Mouse (Mus musculus) MEL (cell line): ENCODE data around the gene 1520401A03Rik. TPM values are rescaled to one million over a fixed set of nuclear protein-coding genes. Genes with fewer than 3 reads are reported as not detected.

Experiments used
- DNase-seq: peaks from one replicate; pipeline ENCODE4 v3.0.0; 2011; ENCODE audit warnings: low read depth, low spot score
- H3K27ac ChIP-seq: 2 replicates; pipeline ENCODE4 v1.5.1; 2012; ENCODE audit warnings: low read depth, mild to moderate bottlenecking, control low read depth, low read length, moderate library complexity; ENCODE audit not compliant: control insufficient read depth
- H3K27me3 ChIP-seq, 2 experiments: fragments of 150-350 bp in 1 of 2; sonication (generic) in 1 of 2; 2 replicates each; pipeline ENCODE4 v1.6.1; 2012; ENCODE audit warnings: low read length in 2 of 2, mild to moderate bottlenecking in 2 of 2, improper control_type of control experiment in 1 of 2, moderate library complexity in 1 of 2; ENCODE audit not compliant: insufficient read depth in 2 of 2, control insufficient read depth in 1 of 2
- H3K36me3 ChIP-seq, 2 experiments: 2 replicates each; pipeline ENCODE4 v1.6.1; 2012 to 2014; ENCODE audit warnings: low read length in 2 of 2, improper control_type of control experiment in 1 of 2, inconsistent platforms in 1 of 2, mild to moderate bottlenecking in 1 of 2; ENCODE audit not compliant: insufficient read depth in 2 of 2, control insufficient read depth in 1 of 2
- H3K4me1 ChIP-seq, 2 experiments: fragments of 150-350 bp in 1 of 2; sonication (generic) in 1 of 2; 2 replicates each; pipeline ENCODE4 v1.6.1; 2012; ENCODE audit warnings: low read length in 2 of 2, improper control_type of control experiment in 1 of 2, mild to moderate bottlenecking in 1 of 2; ENCODE audit not compliant: insufficient read depth in 2 of 2, control insufficient read depth in 1 of 2
- H3K4me3 ChIP-seq, 2 experiments: fragments of 150-350 bp in 1 of 2; sonication (generic) in 1 of 2; 2 replicates each; pipeline ENCODE4 v1.5.1; 2012; ENCODE audit warnings: low read depth in 2 of 2, low read length in 2 of 2, mild to moderate bottlenecking in 2 of 2, moderate library complexity in 2 of 2, control low read depth in 1 of 2, improper control_type of control experiment in 1 of 2; ENCODE audit not compliant: control insufficient read depth in 1 of 2, insufficient read depth in 1 of 2
- H3K79me2 ChIP-seq: 2 replicates; pipeline ENCODE4 v1.6.1; 2012; ENCODE audit warnings: mild to moderate bottlenecking, low read length, moderate library complexity; ENCODE audit not compliant: control insufficient read depth, poor library complexity, insufficient read depth
- H3K9ac ChIP-seq: 2 replicates; pipeline ENCODE4 v1.6.1; 2012; ENCODE audit warnings: low read depth, mild to moderate bottlenecking, control low read depth, low read length, moderate library complexity; ENCODE audit not compliant: control insufficient read depth, poor library complexity, severe bottlenecking
- H3K9me3 ChIP-seq: fragments of 150-350 bp; sonication (generic); replicated peaks from 2 replicates; pipeline ENCODE4 v1.6.1; 2012; ENCODE audit warnings: mild to moderate bottlenecking, low read length, improper control_type of control experiment, moderate library complexity; ENCODE audit not compliant: insufficient read depth
- BHLHE40 ChIP-seq: IDR thresholded peaks from 2 replicates; pipeline ENCODE4 v1.6.1; 2012; ENCODE audit warnings: low read depth, mild to moderate bottlenecking, inconsistent platforms, low read length, improper control_type of control experiment, borderline replicate concordance
- CHD1 ChIP-seq: IDR thresholded peaks from 2 replicates; pipeline ENCODE4 v1.6.1; 2012; ENCODE audit warnings: low read depth, mild to moderate bottlenecking, inconsistent platforms, low read length, improper control_type of control experiment
- CHD2 ChIP-seq: IDR thresholded peaks from 2 replicates; pipeline ENCODE4 v1.6.1; 2011; ENCODE audit warnings: low read length, improper control_type of control experiment
- E2F4 ChIP-seq: IDR thresholded peaks from 2 replicates; pipeline ENCODE4 v1.6.1; 2011; ENCODE audit warnings: low read depth, low read length, improper control_type of control experiment, borderline replicate concordance
- ELF1 ChIP-seq: IDR thresholded peaks from 2 replicates; pipeline ENCODE4 v1.6.1; 2014; ENCODE audit warnings: low read depth, mild to moderate bottlenecking, inconsistent platforms, low read length, improper control_type of control experiment, moderate library complexity
- GABPA ChIP-seq: IDR thresholded peaks from 2 replicates; pipeline ENCODE4 v1.6.1; 2012; ENCODE audit warnings: low read depth, mild to moderate bottlenecking, inconsistent platforms, low read length, improper control_type of control experiment, moderate library complexity
- GATA1 ChIP-seq: IDR thresholded peaks from 2 replicates; pipeline ENCODE4 v1.6.1; 2011; ENCODE audit warnings: low read depth, low read length, improper control_type of control experiment
- HCFC1 ChIP-seq: IDR thresholded peaks from 2 replicates; pipeline ENCODE4 v1.6.1; 2012; ENCODE audit warnings: low read depth, mild to moderate bottlenecking, inconsistent platforms, low read length, improper control_type of control experiment, moderate library complexity
- JUND ChIP-seq: IDR thresholded peaks from 2 replicates; pipeline ENCODE4 v1.6.1; 2011; ENCODE audit warnings: low read depth, mild to moderate bottlenecking, improper control_type of control experiment, low read length
- KAT2A ChIP-seq: conservative IDR thresholded peaks from 2 replicates; pipeline ENCODE4 v1.6.1; 2012; ENCODE audit warnings: low read depth, low read length, improper control_type of control experiment, inconsistent platforms
- MAFK ChIP-seq: IDR thresholded peaks from 2 replicates; pipeline ENCODE4 v1.6.1; 2011; ENCODE audit warnings: low read depth, mild to moderate bottlenecking, low read length, improper control_type of control experiment, borderline replicate concordance
- MAX ChIP-seq: IDR thresholded peaks from 2 replicates; pipeline ENCODE4 v1.6.1; 2011; ENCODE audit warnings: low read length, improper control_type of control experiment
- MAZ ChIP-seq: IDR thresholded peaks from 2 replicates; pipeline ENCODE4 v1.6.1; 2012; ENCODE audit warnings: low read depth, mild to moderate bottlenecking, inconsistent platforms, low read length, improper control_type of control experiment
- MEF2A ChIP-seq: IDR thresholded peaks from 2 replicates; pipeline ENCODE4 v1.6.1; 2014; ENCODE audit warnings: low read depth, mild to moderate bottlenecking, inconsistent platforms, low read length, improper control_type of control experiment; ENCODE audit not compliant: poor library complexity, insufficient replicate concordance, severe bottlenecking; ENCODE audit errors: extremely low read depth
- MXI1 ChIP-seq: IDR thresholded peaks from 2 replicates; pipeline ENCODE4 v1.6.1; 2011; ENCODE audit warnings: mild to moderate bottlenecking, low read depth, low read length, improper control_type of control experiment
- MYB ChIP-seq: IDR thresholded peaks from 2 replicates; pipeline ENCODE4 v1.6.1; 2011; ENCODE audit warnings: mild to moderate bottlenecking, low read depth, low read length, improper control_type of control experiment
- MYC ChIP-seq: IDR thresholded peaks from 2 replicates; pipeline ENCODE4 v1.6.1; 2011; ENCODE audit warnings: low read depth, mild to moderate bottlenecking, low read length, improper control_type of control experiment, moderate library complexity
- NELFE ChIP-seq: IDR thresholded peaks from 2 replicates; pipeline ENCODE4 v1.6.1; 2011; ENCODE audit warnings: low read depth, low read length, improper control_type of control experiment
- NRF1 ChIP-seq: IDR thresholded peaks from 2 replicates; pipeline ENCODE4 v1.6.1; 2014; ENCODE audit warnings: low read depth, mild to moderate bottlenecking, inconsistent platforms, low read length, improper control_type of control experiment, moderate library complexity; ENCODE audit not compliant: poor library complexity, insufficient read depth, severe bottlenecking
- POLR2A ChIP-seq, 2 experiments: IDR thresholded peaks; 2 replicates each; pipeline ENCODE4 v1.6.1; 2011 to 2012; ENCODE audit warnings: low read length in 2 of 2, mild to moderate bottlenecking in 2 of 2, control low read depth in 1 of 2, improper control_type of control experiment in 1 of 2, low read depth in 1 of 2, moderate library complexity in 1 of 2; ENCODE audit not compliant: control insufficient read depth in 1 of 2, insufficient read depth in 1 of 2, poor library complexity in 1 of 2
- POLR2AphosphoS2 ChIP-seq: IDR thresholded peaks from 2 replicates; pipeline ENCODE4 v1.6.1; 2011; ENCODE audit warnings: low read length, improper control_type of control experiment
- POLR2AphosphoS5 ChIP-seq: IDR thresholded peaks from 2 replicates; pipeline ENCODE4 v1.6.1; 2012; ENCODE audit warnings: low read depth, borderline replicate concordance, mild to moderate bottlenecking, inconsistent platforms, low read length, moderate library complexity, mixed read lengths
- RAD21 ChIP-seq: IDR thresholded peaks from 2 replicates; pipeline ENCODE4 v1.6.1; 2011; ENCODE audit warnings: mild to moderate bottlenecking, low read depth, low read length, improper control_type of control experiment
- SIN3A ChIP-seq: IDR thresholded peaks from 2 replicates; pipeline ENCODE4 v1.6.1; 2012; ENCODE audit warnings: low read length, improper control_type of control experiment, inconsistent platforms
- SMC3 ChIP-seq: IDR thresholded peaks from 2 replicates; pipeline ENCODE4 v1.6.1; 2011; ENCODE audit warnings: low read depth, low read length, improper control_type of control experiment
- TBP ChIP-seq: IDR thresholded peaks from 2 replicates; pipeline ENCODE4 v1.8.0; 2011; ENCODE audit warnings: low read depth, low read length, improper control_type of control experiment
- TCF12 ChIP-seq: IDR thresholded peaks from 2 replicates; pipeline ENCODE4 v1.6.1; 2014; ENCODE audit warnings: low read depth, mild to moderate bottlenecking, inconsistent platforms, low read length, improper control_type of control experiment, moderate library complexity
- USF1 ChIP-seq: IDR thresholded peaks from 2 replicates; pipeline ENCODE4 v1.6.1; 2014; ENCODE audit warnings: low read depth, mild to moderate bottlenecking, inconsistent platforms, low read length, improper control_type of control experiment, moderate library complexity
- USF2 ChIP-seq, 2 experiments: IDR thresholded peaks; 2 replicates each; pipeline ENCODE4 v1.6.1; 2011 to 2012; ENCODE audit warnings: improper control_type of control experiment in 2 of 2, low read length in 2 of 2, borderline replicate concordance in 1 of 2, inconsistent platforms in 1 of 2, low read depth in 1 of 2, mild to moderate bottlenecking in 1 of 2; ENCODE audit not compliant: insufficient read depth in 1 of 2
- ZC3H11A ChIP-seq: IDR thresholded peaks from 2 replicates; pipeline ENCODE4 v1.6.1; 2012; ENCODE audit warnings: low read depth, mild to moderate bottlenecking, inconsistent platforms, low read length, improper control_type of control experiment
- ZKSCAN1 ChIP-seq: IDR thresholded peaks from 2 replicates; pipeline ENCODE4 v1.6.1; 2012; ENCODE audit warnings: low read depth, mild to moderate bottlenecking, inconsistent platforms, low read length, improper control_type of control experiment, moderate library complexity
- ZMIZ1 ChIP-seq: IDR thresholded peaks from 2 replicates; pipeline ENCODE4 v1.6.1; 2012; ENCODE audit warnings: low read depth, mild to moderate bottlenecking, inconsistent platforms, low read length, improper control_type of control experiment, moderate library complexity
- polyA plus RNA-seq, 2 experiments: library from polyadenylated mRNA; stranded (reverse) in 1 of 2; unstranded in 1 of 2; fragments of >175 nt in 1 of 2; fragments of >200 nt in 1 of 2; gene quantifications; 2 replicates each; pipeline versions ENCODE4 v1.2.1 to v1.2.4; 2012; ENCODE audit warnings: low replicate concordance in 2 of 2, low read depth in 1 of 2; ENCODE audit not compliant: insufficient read length in 2 of 2, insufficient read depth in 1 of 2, missing spikeins in 1 of 2
- total RNA-seq: library from RNA; depleted of rRNA; stranded (reverse); fragments of 300-350 nt; gene quantifications from 2 replicates; pipeline ENCODE4 v1.2.3, GENCODE M21; 2012

1520401A03Rik gene
- total and polyA plus RNA-seq, 3 experiments, result not detected

- H3K9ac ChIP-seq, result peak within 1 kb of the TSS; percentile 77
- peak; percentile 98 for DNase-seq
- peaks cover 0 to 17% of the 10 kb centered on the region in 2 experiments for H3K4me1 ChIP-seq
- H3K36me3 ChIP-seq, result peaks cover 0 to 15% of the 10 kb centered on the region in 2 experiments; a peak in 2 of 4 replicates
- TF ChIP-seq E2F4 (no peak), USF2 (IDR thresholded peaks at IDR 0.05; ENCODE audit: borderline replicate concordance in 1 of 2, insufficient read depth in 1 of 2, low read depth in 1 of 2, low read length in 2 of 2) (no peak), NRF1 (peak; percentile 71), RAD21 (no peak), POLR2AphosphoS5 (peak; percentile 75; the same call in 1 of the 2 replicates), MAFK (no peak), ELF1 (peak; percentile 84), MYC (peak; percentile 95), JUND (no peak), NELFE (peak; percentile 73), GABPA (no peak), MXI1 (peak; percentile 80), TCF12 (0 out of 2 replicates have a peak, but pooled peaks have one; percentile 27), KAT2A (peak; percentile 90), BHLHE40 (no peak; the same call in 1 of the 2 replicates), SIN3A (peak; percentile 92), MAZ (no peak), MYB (no peak), ZKSCAN1 (no peak), CHD1 (no peak), ZC3H11A (no peak), SMC3 (no peak), MEF2A (no peak), POLR2A (IDR thresholded peaks at IDR 0.05; ENCODE audit: control insufficient read depth in 1 of 2, insufficient read depth in 1 of 2, low read depth in 1 of 2, low read length in 2 of 2, poor library complexity in 1 of 2) (peak in 1 of 2 experiments; percentile 92; a peak in 2 of 4 replicates), TBP (peak; percentile 72), HCFC1 (peak; percentile 97), ZMIZ1 (peak; percentile 32), USF1 (peak; percentile 95), GATA1 (peak; percentile 47), MAX (peak; percentile 76), POLR2AphosphoS2 (peak; percentile 55), CHD2 (peak; percentile 85)
- TF ChIP-seq, all 39 proteins: peak for 18
- Histone ChIP-seq H3K27me3 (no peaks in the 10 kb centered on the region), H3K79me2 (peaks cover 15% of the 10 kb centered on the region), H3K27ac (peak within 1 kb of the TSS; percentile 82), H3K4me3 (peak within 1 kb of the TSS; percentile 70 to 78), H3K9me3 (no peaks in the 10 kb centered on the region)
Observed at GRCm38 (mm10) chr17:23673424-23674073, 49.0 kb downstream of the 1520401A03Rik start, which contains the start of the genes Hcfc1r1 and Thoc6. Gene Hcfc1r1 (plus strand): TSS chr17:23673596. Gene Thoc6 (minus strand): TSS chr17:23673882.
